Mouse (Mus musculus) G1E (cell line): ENCODE data around the gene Ank.

Source experiments
- CTCF ChIP-seq: IDR thresholded peaks from 2 replicates; pipeline ENCODE4 v1.5.1; 2012; ENCODE audit warnings: low read depth, low read length, inconsistent platforms, mixed read lengths
- GATA1 ChIP-seq: IDR thresholded peaks from 2 replicates; pipeline ENCODE4 v1.6.1; 2012; ENCODE audit warnings: borderline replicate concordance, low read length, inconsistent platforms, mixed read lengths
- POLR2AphosphoS5 ChIP-seq: IDR thresholded peaks from 2 replicates; pipeline ENCODE4 v1.6.1; 2012; ENCODE audit warnings: low read depth, low read length, inconsistent platforms; ENCODE audit not compliant: insufficient replicate concordance
- TAL1 ChIP-seq: conservative IDR thresholded peaks from 2 replicates; pipeline ENCODE4 v1.6.1; 2012; ENCODE audit warnings: low read depth, low read length, inconsistent platforms, mixed read lengths

- TF ChIP-seq CTCF (no peak), TAL1 (no peak), GATA1 (no peak), POLR2AphosphoS5 (no peak)
Observed at GRCm38 (mm10) chr15:27576886-27577285, 110.4 kb downstream of the Ank start.
